Mouse (Mus musculus): ENCODE measurements around the gene Stx4a. TPM values are rescaled to one million over a fixed set of nuclear protein-coding genes. Genes with fewer than 3 reads are reported as not detected.

The Stx4a gene
- total RNA-seq, 2 experiments from 2014 or later, result 13.3 to 30.6 TPM

GRCm38 (mm10) chr7:127850906-127851305 lies 26.8 kb downstream of the Stx4a start:
- no peak for ATAC-seq (replicated peaks; ENCODE audit: low FRiP score, poor library complexity, severe bottlenecking)

GRCm38 (mm10) chr7:127858258-127858657 lies 34.2 kb downstream of the Stx4a start:
- no peak for ATAC-seq (replicated peaks; ENCODE audit: low FRiP score, poor library complexity, severe bottlenecking)

- ATAC-seq (replicated peaks; ENCODE audit: low FRiP score, poor library complexity, severe bottlenecking), result no peak
Observed at GRCm38 (mm10) chr7:127866434-127866833, 42.3 kb downstream of the Stx4a start.

- ATAC-seq (replicated peaks; ENCODE audit: low FRiP score, poor library complexity, severe bottlenecking), result no peak
Observed at GRCm38 (mm10) chr7:127867641-127868040, 43.5 kb downstream of the Stx4a start.

GRCm38 (mm10) chr7:127869149-127869810 lies 45.2 kb downstream of the Stx4a start:
- ATAC-seq (replicated peaks; ENCODE audit: low FRiP score, poor library complexity, severe bottlenecking), result no peak

- no peak for ATAC-seq (replicated peaks; ENCODE audit: low FRiP score, poor library complexity, severe bottlenecking)
Observed at GRCm38 (mm10) chr7:127870136-127870821, 46.2 kb downstream of the Stx4a start.

GRCm38 (mm10) chr7:127874812-127875626 lies 50.9 kb downstream of the Stx4a start:
- peak; percentile 41 for ATAC-seq (replicated peaks; ENCODE audit: low FRiP score, poor library complexity, severe bottlenecking)

GRCm38 (mm10) chr7:127875627-127876001 lies 51.5 kb downstream of the Stx4a start:
- ATAC-seq (replicated peaks; ENCODE audit: low FRiP score, poor library complexity, severe bottlenecking), result peak; percentile 57

- peak; percentile 64 for ATAC-seq (replicated peaks; ENCODE audit: low FRiP score, poor library complexity, severe bottlenecking)
Observed at GRCm38 (mm10) chr7:127876041-127876466, 52.0 kb downstream of the Stx4a start, which contains the start of gene Zfp646. TSS of gene Zfp646 (plus strand) at chr7:127876221.

- peak; percentile 87 for ATAC-seq (replicated peaks; ENCODE audit: low FRiP score, poor library complexity, severe bottlenecking)
Observed at GRCm38 (mm10) chr7:127876467-127877348, 52.6 kb downstream of the Stx4a start, which contains the start of gene Zfp668. TSS of gene Zfp668 (minus strand) at chr7:127876828.

GRCm38 (mm10) chr7:127879301-127879700 lies 55.2 kb downstream of the Stx4a start:
- no peak for ATAC-seq (replicated peaks; ENCODE audit: low FRiP score, poor library complexity, severe bottlenecking)

GRCm38 (mm10) chr7:127880431-127880830 lies 56.3 kb downstream of the Stx4a start:
- no peak for ATAC-seq (replicated peaks; ENCODE audit: low FRiP score, poor library complexity, severe bottlenecking)

- no peak for ATAC-seq (replicated peaks; ENCODE audit: low FRiP score, poor library complexity, severe bottlenecking)
Observed at GRCm38 (mm10) chr7:127885951-127886350, 61.9 kb downstream of the Stx4a start.

GRCm38 (mm10) chr7:127886551-127886950 lies 62.5 kb downstream of the Stx4a start:
- ATAC-seq (replicated peaks; ENCODE audit: low FRiP score, poor library complexity, severe bottlenecking), result no peak

GRCm38 (mm10) chr7:127887191-127887590 lies 63.1 kb downstream of the Stx4a start:
- ATAC-seq (replicated peaks; ENCODE audit: low FRiP score, poor library complexity, severe bottlenecking), result no peak

- no peak for ATAC-seq (replicated peaks; ENCODE audit: low FRiP score, poor library complexity, severe bottlenecking)
Observed at GRCm38 (mm10) chr7:127887781-127888180, 63.7 kb downstream of the Stx4a start.

GRCm38 (mm10) chr7:127888821-127889220 lies 64.7 kb downstream of the Stx4a start:
- no peak for ATAC-seq (replicated peaks; ENCODE audit: low FRiP score, poor library complexity, severe bottlenecking)

GRCm38 (mm10) chr7:127890798-127891197 lies 66.7 kb downstream of the Stx4a start, which contains the start of gene Prss53:
TSS of gene Prss53 (minus strand) at chr7:127890970.
- no peak for ATAC-seq (replicated peaks; ENCODE audit: low FRiP score, poor library complexity, severe bottlenecking)

GRCm38 (mm10) chr7:127894480-127894879 lies 70.4 kb downstream of the Stx4a start:
- ATAC-seq (replicated peaks; ENCODE audit: low FRiP score, poor library complexity, severe bottlenecking), result no peak
